Mouse (Mus musculus) bone marrow, adult 2 months (tissue): Measurements from ENCODE around the gene Fam136a.

Experiments
- CTCF ChIP-seq: fragments of 200-500 bp; IDR thresholded peaks from 2 replicates; pipeline ENCODE4 v1.5.1; 2011; ENCODE audit warnings: low read length, control low read depth; ENCODE audit not compliant: control insufficient read depth, insufficient read depth
- POLR2A ChIP-seq: fragments of 200-500 bp; IDR thresholded peaks from 2 replicates; pipeline ENCODE4 v1.6.1; 2011; ENCODE audit warnings: low read depth, mild to moderate bottlenecking, control low read depth, low read length, borderline replicate concordance; ENCODE audit not compliant: control insufficient read depth

GRCm38 (mm10) chr6:86371340-86371911 lies 6.0 kb downstream of the Fam136a start:
- TF ChIP-seq CTCF = no peak
- peak; percentile 99 for TF ChIP-seq POLR2A
